Mouse (Mus musculus): ENCODE measurements around the gene Ugt1a10. TPM values are rescaled to one million over a fixed set of nuclear protein-coding genes. Genes with fewer than 3 reads are reported as not detected.

Ugt1a10 gene
- total and polyA plus RNA-seq, 2 experiments from 2014 or later = not detected

DNA sequence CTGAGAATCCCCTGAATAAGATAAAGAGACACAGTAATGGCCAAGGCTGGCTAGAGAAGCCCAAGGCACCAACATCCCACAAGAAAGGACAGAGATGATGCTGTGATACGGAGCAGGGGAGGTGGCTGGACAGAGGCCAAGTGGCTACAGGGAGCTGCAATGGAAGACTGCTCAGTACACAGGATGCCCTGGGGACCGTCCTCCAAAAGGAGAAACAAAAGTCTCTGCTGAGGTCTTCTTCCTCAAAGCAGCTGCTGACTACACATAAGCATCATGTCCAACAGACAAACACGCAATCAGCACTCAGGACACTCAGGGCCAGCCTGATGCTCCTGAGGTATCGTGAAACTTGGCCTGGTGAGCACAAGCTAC is 209.7 kb downstream of the Ugt1a10 start:
- no peaks in the 10 kb centered on the region for H3K27me3 ChIP-seq (ENCODE audit: insufficient read depth, low read length)
- no peak overlapping the region for H3K9ac ChIP-seq (replicated peaks; ENCODE audit: low read length, poor library complexity, severe bottlenecking)
- DNase-seq (ENCODE audit: low spot score) (no peak), ATAC-seq (ENCODE audit: low FRiP score) (no peak)
- H3K27ac ChIP-seq (ENCODE audit: low read depth, low read length) = no peak overlapping the region
- no peak overlapping the region for H3K4me2 ChIP-seq (ENCODE audit: low read depth, low read length, poor library complexity, severe bottlenecking)
- H3K4me3 ChIP-seq (ENCODE audit: low read depth, low read length) = no peak overlapping the region
- no peaks in the 10 kb centered on the region for H3K4me1 ChIP-seq (ENCODE audit: insufficient read depth, low read length)
- WGBS = 74% methylated on average over 4 of the region's 4 CpGs
- H3K36me3 ChIP-seq (ENCODE audit: insufficient read depth, low read length) = peaks cover 100% of the 10 kb centered on the region
- peaks cover 4% of the 10 kb centered on the region; the same call in 1 of the 2 replicates for H3K9me3 ChIP-seq (ENCODE audit: low read length)
- no peak for TF ChIP-seq CTCF (IDR thresholded peaks at IDR 0.05)

- Histone ChIP-seq H3K9ac (replicated peaks; ENCODE audit: low read length, poor library complexity, severe bottlenecking) (no peak overlapping the region), H3K4me1 (ENCODE audit: insufficient read depth, low read length) (no peaks in the 10 kb centered on the region), H3K9me3 (ENCODE audit: low read length) (no peaks in the 10 kb centered on the region), H3K4me2 (ENCODE audit: low read depth, low read length, poor library complexity, severe bottlenecking) (no peak overlapping the region), H3K27ac (ENCODE audit: low read depth, low read length) (no peak overlapping the region), H3K27me3 (ENCODE audit: insufficient read depth, low read length) (no peaks in the 10 kb centered on the region), H3K4me3 (ENCODE audit: low read depth, low read length) (no peak overlapping the region), H3K36me3 (ENCODE audit: insufficient read depth, low read length) (peaks cover 90% of the 10 kb centered on the region)
- no peak for ATAC-seq (ENCODE audit: low FRiP score)
- no peak for DNase-seq (ENCODE audit: low spot score)
- WGBS = 90% methylated on average over 13 of the region's 13 CpGs
- no peak for TF ChIP-seq CTCF (IDR thresholded peaks at IDR 0.05)
These were observed 210.9 kb downstream of the Ugt1a10 start for GRCm38 (mm10) chr1:88266123-88266522.

- Histone ChIP-seq H3K4me1 (ENCODE audit: insufficient read depth, low read length) (no peaks in the 10 kb centered on the region), H3K27ac (ENCODE audit: low read depth, low read length) (no peak overlapping the region), H3K4me2 (ENCODE audit: low read depth, low read length, poor library complexity, severe bottlenecking) (no peak overlapping the region), H3K9me3 (ENCODE audit: low read length) (no peaks in the 10 kb centered on the region), H3K4me3 (ENCODE audit: low read depth, low read length) (no peak overlapping the region), H3K9ac (replicated peaks; ENCODE audit: low read length, poor library complexity, severe bottlenecking) (no peak overlapping the region), H3K36me3 (ENCODE audit: insufficient read depth, low read length) (peaks cover 76% of the 10 kb centered on the region), H3K27me3 (ENCODE audit: insufficient read depth, low read length) (no peaks in the 10 kb centered on the region)
- ATAC-seq (ENCODE audit: low FRiP score) (no peak), DNase-seq (ENCODE audit: low spot score) (no peak)
- 95% methylated on average over 6 of the region's 6 CpGs for WGBS
- TF ChIP-seq CTCF (IDR thresholded peaks at IDR 0.05) = no peak
These were observed 212.3 kb downstream of the Ugt1a10 start for GRCm38 (mm10) chr1:88267489-88267888.

- peaks cover 73% of the 10 kb centered on the region for H3K36me3 ChIP-seq (ENCODE audit: insufficient read depth, low read length)
- no peaks in the 10 kb centered on the region for H3K27me3 ChIP-seq (ENCODE audit: insufficient read depth, low read length)
- 87% methylated on average over 6 of the region's 6 CpGs for WGBS
- no peaks in the 10 kb centered on the region for H3K4me1 ChIP-seq (ENCODE audit: insufficient read depth, low read length)
- no peak for ATAC-seq (ENCODE audit: low FRiP score)
- no peak overlapping the region for H3K9ac ChIP-seq (replicated peaks; ENCODE audit: low read length, poor library complexity, severe bottlenecking)
- TF ChIP-seq CTCF (IDR thresholded peaks at IDR 0.05) = no peak
- no peak overlapping the region for H3K4me2 ChIP-seq (ENCODE audit: low read depth, low read length, poor library complexity, severe bottlenecking)
- no peak overlapping the region for H3K27ac ChIP-seq (ENCODE audit: low read depth, low read length)
- H3K9me3 ChIP-seq (ENCODE audit: low read length) = no peaks in the 10 kb centered on the region
- DNase-seq (ENCODE audit: low spot score) = no peak
- H3K4me3 ChIP-seq (ENCODE audit: low read depth, low read length) = no peak overlapping the region
These were observed 212.9 kb downstream of the Ugt1a10 start for GRCm38 (mm10) chr1:88268070-88268469.

Small RNA genes within 50 kb of the gene (microRNA-seq; reads per million reads assigned to microRNA genes)
- not detected for gene Gm25198 (ENCODE audit: borderline number of aligned reads)

Other genes with a start within 250 kb of the Ugt1a10 start
- gene Dgkd, start 202.1 kb upstream of the Ugt1a10 start, total RNA-seq (2014; rRNA removed) = 75.1 and 77.5 TPM in 2 replicates
- gene Dgkd, start 202.1 kb upstream of the Ugt1a10 start, polyA plus RNA-seq (2015; fragmentation: Nextera tagmentation; extraction: Ambion mirVana) = 36.6 and 38.2 TPM in 2 replicates
- 15.8 and 18.5 TPM in 2 replicates for gene Usp40, start 46.8 kb upstream of the Ugt1a10 start, total RNA-seq (2014; rRNA removed)
- gene Usp40, start 46.8 kb upstream of the Ugt1a10 start, polyA plus RNA-seq (2015; fragmentation: Nextera tagmentation; extraction: Ambion mirVana) = 8.4 and 9.8 TPM in 2 replicates
- not detected in 2 replicates for gene Ugt1a9, start 15.4 kb downstream of the Ugt1a10 start, total RNA-seq (2014; rRNA removed)
- not detected in 2 replicates for gene Ugt1a9, start 15.4 kb downstream of the Ugt1a10 start, polyA plus RNA-seq (2015; fragmentation: Nextera tagmentation; extraction: Ambion mirVana)
- not detected in 2 replicates for gene Ugt1a8, start 32.4 kb downstream of the Ugt1a10 start, total RNA-seq (2014; rRNA removed)
- not detected in 2 replicates for gene Ugt1a8, start 32.4 kb downstream of the Ugt1a10 start, polyA plus RNA-seq (2015; fragmentation: Nextera tagmentation; extraction: Ambion mirVana)
- 1.0 and 1.5 TPM in 2 replicates for gene Ugt1a7c, start 39.7 kb downstream of the Ugt1a10 start, total RNA-seq (2014; rRNA removed)
- 1.6 and 2.7 TPM in 2 replicates for gene Ugt1a7c, start 39.7 kb downstream of the Ugt1a10 start, polyA plus RNA-seq (2015; fragmentation: Nextera tagmentation; extraction: Ambion mirVana)
- 0.94 and 1.9 TPM in 2 replicates for gene Ugt1a6b, start 47.9 kb downstream of the Ugt1a10 start, total RNA-seq (2014; rRNA removed)
- gene Ugt1a6b, start 47.9 kb downstream of the Ugt1a10 start, polyA plus RNA-seq (2015; fragmentation: Nextera tagmentation; extraction: Ambion mirVana) = not detected in 2 replicates
- gene Ugt1a6a, start 79.4 kb downstream of the Ugt1a10 start, total RNA-seq (2014; rRNA removed) = 1.1 and 3.8 TPM in 2 replicates
- 1.7 and 2.3 TPM in 2 replicates for gene Ugt1a6a, start 79.4 kb downstream of the Ugt1a10 start, polyA plus RNA-seq (2015; fragmentation: Nextera tagmentation; extraction: Ambion mirVana)
- gene Ugt1a5, start 110.6 kb downstream of the Ugt1a10 start, total RNA-seq (2014; rRNA removed) = not detected in 2 replicates
- gene Ugt1a5, start 110.6 kb downstream of the Ugt1a10 start, polyA plus RNA-seq (2015; fragmentation: Nextera tagmentation; extraction: Ambion mirVana) = not detected in 2 replicates
- gene Ugt1a2, start 145.2 kb downstream of the Ugt1a10 start, total RNA-seq (2014; rRNA removed) = not detected in 2 replicates
- not detected in 2 replicates for gene Ugt1a2, start 145.2 kb downstream of the Ugt1a10 start, polyA plus RNA-seq (2015; fragmentation: Nextera tagmentation; extraction: Ambion mirVana)
- 5.5 and 6.9 TPM in 2 replicates for gene Dnajb3, start 150.4 kb downstream of the Ugt1a10 start, total RNA-seq (2014; rRNA removed)
- 11.8 and 12.5 TPM in 2 replicates for gene Dnajb3, start 150.4 kb downstream of the Ugt1a10 start, polyA plus RNA-seq (2015; fragmentation: Nextera tagmentation; extraction: Ambion mirVana)
- gene Ugt1a1, start 156.6 kb downstream of the Ugt1a10 start, total RNA-seq (2014; rRNA removed) = not detected in 2 replicates
- not detected in 2 replicates for gene Ugt1a1, start 156.6 kb downstream of the Ugt1a10 start, polyA plus RNA-seq (2015; fragmentation: Nextera tagmentation; extraction: Ambion mirVana)
- not detected in 2 replicates for gene Mroh2a, start 171.6 kb downstream of the Ugt1a10 start, total RNA-seq (2014; rRNA removed)
- 0.56 and 1.2 TPM in 2 replicates for gene Mroh2a, start 171.6 kb downstream of the Ugt1a10 start, polyA plus RNA-seq (2015; fragmentation: Nextera tagmentation; extraction: Ambion mirVana)
- 88.0 and 96.8 TPM in 2 replicates for gene Hjurp, start 222.2 kb downstream of the Ugt1a10 start, total RNA-seq (2014; rRNA removed)
- 42.3 and 45.9 TPM in 2 replicates for gene Hjurp, start 222.2 kb downstream of the Ugt1a10 start, polyA plus RNA-seq (2015; fragmentation: Nextera tagmentation; extraction: Ambion mirVana)
- 1.2 TPM in 2 replicates for gene Trpm8, start 222.3 kb downstream of the Ugt1a10 start, total RNA-seq (2014; rRNA removed)
- gene Trpm8, start 222.3 kb downstream of the Ugt1a10 start, polyA plus RNA-seq (2015; fragmentation: Nextera tagmentation; extraction: Ambion mirVana) = 0.21 and 0.29 TPM in 2 replicates